Comparison of ENCODE assay signal across 23 mouse cellular contexts in the genomic region with DNA sequence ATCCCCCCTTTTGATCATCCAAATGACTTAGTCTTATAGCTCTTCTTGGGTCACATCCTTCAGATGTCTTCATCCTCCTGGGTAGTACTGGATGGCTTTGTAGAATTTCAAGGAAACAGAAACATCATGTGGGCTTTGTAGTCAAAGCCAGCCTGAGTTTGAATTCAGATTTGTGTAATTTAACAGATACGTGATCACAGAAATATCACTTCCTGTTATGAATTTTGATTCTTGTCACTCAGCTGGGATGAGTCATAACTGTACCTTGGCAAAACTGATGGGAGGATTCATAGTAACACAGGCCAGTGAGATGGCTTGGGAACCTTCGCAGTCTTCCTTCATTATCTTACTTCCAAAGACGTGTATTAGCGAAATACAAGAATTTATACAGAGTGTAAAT.
"Had no signal": no experiment of that assay in that cellular context is flagged by ENCODE, and none has a peak within 500 bp of the region (broad histone marks: within the 10 kb centered on the region; RNA-seq: fewer than 3 reads in every experiment).

No protein-coding gene starts in this region.

- H3K27ac ChIP-seq: heart, adult 2 months; heart, embryonic 13.5 days; heart, embryonic 15.5 days; hindbrain, embryonic 10.5 days; hindbrain, embryonic 12.5 days; hindbrain, embryonic 14.5 days; intestine, embryonic 15.5 days; limb, embryonic 10.5 days; limb, embryonic 12.5 days; liver, embryonic 12.5 days; liver, embryonic 14.5 days had no signal

- H3K4me3 ChIP-seq: heart, adult 2 months; heart, embryonic 13.5 days; heart, embryonic 15.5 days; hindbrain, embryonic 10.5 days; hindbrain, embryonic 12.5 days; intestine, embryonic 15.5 days; limb, embryonic 10.5 days; limb, embryonic 12.5 days; liver, embryonic 12.5 days had no signal

- H3K9ac ChIP-seq: heart, embryonic 13.5 days; heart, embryonic 15.5 days; hindbrain, embryonic 12.5 days; hindbrain, embryonic 14.5 days; intestine, embryonic 15.5 days; limb, embryonic 12.5 days; liver, embryonic 12.5 days; liver, embryonic 14.5 days had no signal

- H3K9me3 ChIP-seq: heart, embryonic 13.5 days; heart, embryonic 15.5 days; hindbrain, embryonic 10.5 days; hindbrain, embryonic 12.5 days; intestine, embryonic 15.5 days; limb, embryonic 10.5 days; limb, embryonic 12.5 days; liver, embryonic 12.5 days had no signal

- H3K36me3 ChIP-seq: heart, embryonic 13.5 days; heart, embryonic 15.5 days; hindbrain, embryonic 10.5 days; hindbrain, embryonic 12.5 days; intestine, embryonic 15.5 days; limb, embryonic 10.5 days; limb, embryonic 12.5 days; liver, embryonic 12.5 days had no signal

- DNase-seq: gastrocnemius, postnatal 10 days; gastrocnemius, postnatal 25 days; heart, adult 2 months; heart, postnatal 4 days; kidney, adult 18-20 months; kidney, adult 8-10 months; kidney, postnatal 10 days; kidney, postnatal 36 days; layer of hippocampus, adult 9-11 months; layer of hippocampus, postnatal 36 days had no signal

- H3K27me3 ChIP-seq: heart, embryonic 13.5 days; heart, embryonic 15.5 days; hindbrain, embryonic 12.5 days; intestine, embryonic 15.5 days; limb, embryonic 12.5 days; liver, embryonic 12.5 days had no signal

- H3K4me1 ChIP-seq: heart, embryonic 13.5 days; heart, embryonic 15.5 days; hindbrain, embryonic 10.5 days; hindbrain, embryonic 12.5 days; intestine, embryonic 15.5 days; limb, embryonic 10.5 days; limb, embryonic 12.5 days; liver, embryonic 12.5 days had no signal

- H3K4me2 ChIP-seq: heart, embryonic 11.5 days; heart, embryonic 13.5 days; heart, embryonic 15.5 days; hindbrain, embryonic 12.5 days; hindbrain, embryonic 14.5 days; intestine, embryonic 15.5 days; limb, embryonic 12.5 days; liver, embryonic 12.5 days had no signal

- ATAC-seq: hindbrain, embryonic 16.5 days; intestine, embryonic 15.5 days; intestine, postnatal 0 days; liver, embryonic 12.5 days had no signal
